Mouse (Mus musculus): Measurements from ENCODE around the gene Cd300a. TPM values are rescaled to one million over a fixed set of nuclear protein-coding genes. Genes with fewer than 3 reads are reported as not detected.
A peak's percentile ranks its signal among the peaks of the same experiment; 100 is the strongest.

Gene Cd300a
- polyA plus RNA-seq, 1 experiment, result 0.60 TPM

DNA sequence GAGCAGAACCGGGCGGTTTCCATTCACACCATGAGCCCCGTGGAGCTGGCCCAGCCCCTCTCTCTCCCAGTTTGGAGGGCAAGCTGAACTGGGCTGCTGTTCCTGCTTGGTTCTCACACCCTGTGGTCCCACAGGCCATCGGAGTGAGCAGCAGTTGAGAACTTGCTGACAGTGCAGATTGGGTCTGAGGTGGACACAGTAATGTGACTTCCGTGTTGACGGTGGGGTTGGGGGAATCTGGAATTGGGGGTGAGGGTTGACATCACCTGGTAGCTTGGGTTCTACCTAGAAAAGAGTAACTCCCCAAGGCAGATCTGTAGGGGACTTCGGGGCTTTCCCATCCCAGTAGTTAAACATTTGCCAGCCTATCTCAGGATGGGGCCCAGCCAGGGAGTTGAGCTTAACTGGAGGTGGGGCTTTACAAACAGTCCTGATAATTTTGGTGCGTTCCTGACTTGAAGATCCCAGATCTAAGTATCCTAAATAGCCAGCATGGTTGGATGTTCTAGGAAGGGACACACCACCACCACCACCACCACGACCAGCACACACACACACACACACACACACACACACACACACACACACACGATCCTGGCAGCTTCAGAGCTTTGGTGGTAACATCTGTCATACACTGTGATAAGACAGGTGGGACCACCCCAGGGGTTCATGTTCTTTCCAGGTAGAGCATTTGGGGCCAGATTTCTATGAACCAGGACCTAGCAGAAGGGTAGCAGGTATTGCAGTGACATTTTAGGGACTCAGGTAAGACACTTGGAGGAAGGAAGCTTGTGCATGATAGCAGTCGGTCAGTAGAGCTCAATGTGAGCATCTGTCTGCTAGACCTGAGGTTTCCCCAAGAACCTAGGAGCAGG lies 22.2 kb upstream of the Cd300a start:
- no peak for DNase-seq (ENCODE audit: low read depth)
- TF ChIP-seq CTCF (IDR thresholded peaks at IDR 0.05; ENCODE audit: borderline replicate concordance, extremely low read depth, insufficient read depth, insufficient read length), result no peak
- TF ChIP-seq POLR2A (IDR thresholded peaks at IDR 0.05; ENCODE audit: borderline replicate concordance, extremely low read depth, insufficient read depth, insufficient read length, poor library complexity, severe bottlenecking), result no peak

GRCm38 (mm10) chr11:114868280-114868679 lies 21.6 kb upstream of the Cd300a start:
- no peak for DNase-seq (ENCODE audit: low read depth)
- no peak for TF ChIP-seq CTCF (IDR thresholded peaks at IDR 0.05; ENCODE audit: borderline replicate concordance, extremely low read depth, insufficient read depth, insufficient read length)
- TF ChIP-seq POLR2A (IDR thresholded peaks at IDR 0.05; ENCODE audit: borderline replicate concordance, extremely low read depth, insufficient read depth, insufficient read length, poor library complexity, severe bottlenecking), result no peak

DNA sequence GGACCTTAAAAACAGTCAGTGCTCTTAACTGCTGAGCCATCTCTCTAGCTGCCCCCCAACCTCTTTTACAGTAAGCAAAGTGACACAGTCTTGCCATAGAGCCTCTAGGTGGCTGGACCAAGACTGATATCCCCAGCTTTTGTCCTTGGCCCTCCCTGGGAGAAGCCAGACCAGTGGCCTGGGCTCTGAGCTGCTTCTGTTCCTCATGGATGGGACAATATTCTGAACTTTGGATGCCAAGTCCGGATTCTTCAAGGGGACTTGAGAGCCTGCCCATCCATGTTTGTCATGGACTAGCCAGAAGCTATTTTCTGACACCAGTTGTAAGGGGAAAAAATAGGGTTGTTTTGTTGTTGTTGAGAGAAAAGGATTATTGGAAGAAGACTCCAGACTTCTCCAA lies 20.1 kb upstream of the Cd300a start:
- no peak for DNase-seq (ENCODE audit: low read depth)
- TF ChIP-seq CTCF (IDR thresholded peaks at IDR 0.05; ENCODE audit: borderline replicate concordance, extremely low read depth, insufficient read depth, insufficient read length) (no peak), POLR2A (IDR thresholded peaks at IDR 0.05; ENCODE audit: borderline replicate concordance, extremely low read depth, insufficient read depth, insufficient read length, poor library complexity, severe bottlenecking) (no peak)

- no peak for TF ChIP-seq CTCF (IDR thresholded peaks at IDR 0.05; ENCODE audit: borderline replicate concordance, extremely low read depth, insufficient read depth, insufficient read length)
- no peak for TF ChIP-seq POLR2A (IDR thresholded peaks at IDR 0.05; ENCODE audit: borderline replicate concordance, extremely low read depth, insufficient read depth, insufficient read length, poor library complexity, severe bottlenecking)
- no peak for DNase-seq (ENCODE audit: low read depth)
Measured at GRCm38 (mm10) chr11:114871540-114871939, 18.3 kb upstream of the Cd300a start.

DNA sequence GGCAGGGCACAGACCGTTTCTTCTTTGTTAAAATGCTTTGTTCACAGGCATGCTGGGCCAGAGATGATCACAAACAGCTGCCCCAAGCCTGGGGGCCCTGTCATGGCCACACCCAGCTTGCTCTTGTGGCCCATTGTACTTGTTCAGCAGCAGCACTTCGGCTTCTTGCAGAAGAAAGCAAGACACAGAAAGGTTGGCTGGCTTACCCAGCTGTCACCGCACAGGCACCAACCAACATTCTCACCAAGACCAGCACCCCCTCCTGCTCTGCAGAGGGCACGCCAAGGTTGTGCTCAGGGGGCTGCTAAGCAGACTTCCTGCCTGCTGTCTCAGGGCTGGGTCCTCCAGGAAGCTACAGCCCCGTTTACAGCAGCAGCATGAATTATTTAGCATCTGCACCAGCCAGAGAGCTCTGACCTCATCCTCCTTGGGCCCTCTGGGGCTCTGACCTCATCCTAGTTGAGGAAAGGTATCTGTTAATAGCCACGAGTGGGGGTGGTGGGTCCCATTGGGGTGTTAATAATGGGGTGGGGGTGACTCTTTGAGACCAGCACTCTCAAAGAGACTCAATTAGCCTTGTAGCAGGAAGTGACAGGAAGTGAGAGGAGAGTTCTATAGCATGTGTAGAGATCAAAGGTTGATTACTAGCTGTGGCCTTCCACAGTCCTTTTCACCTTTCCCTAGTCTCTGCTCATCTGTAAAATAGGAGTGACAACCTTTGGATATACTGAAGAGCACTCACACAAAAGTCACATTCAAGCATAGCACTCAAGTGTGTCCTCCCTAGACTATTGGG lies 16.6 kb upstream of the Cd300a start:
- TF ChIP-seq CTCF (IDR thresholded peaks at IDR 0.05; ENCODE audit: borderline replicate concordance, extremely low read depth, insufficient read depth, insufficient read length) (no peak), POLR2A (IDR thresholded peaks at IDR 0.05; ENCODE audit: borderline replicate concordance, extremely low read depth, insufficient read depth, insufficient read length, poor library complexity, severe bottlenecking) (no peak)
- DNase-seq (ENCODE audit: low read depth), result peak; percentile 40

DNA sequence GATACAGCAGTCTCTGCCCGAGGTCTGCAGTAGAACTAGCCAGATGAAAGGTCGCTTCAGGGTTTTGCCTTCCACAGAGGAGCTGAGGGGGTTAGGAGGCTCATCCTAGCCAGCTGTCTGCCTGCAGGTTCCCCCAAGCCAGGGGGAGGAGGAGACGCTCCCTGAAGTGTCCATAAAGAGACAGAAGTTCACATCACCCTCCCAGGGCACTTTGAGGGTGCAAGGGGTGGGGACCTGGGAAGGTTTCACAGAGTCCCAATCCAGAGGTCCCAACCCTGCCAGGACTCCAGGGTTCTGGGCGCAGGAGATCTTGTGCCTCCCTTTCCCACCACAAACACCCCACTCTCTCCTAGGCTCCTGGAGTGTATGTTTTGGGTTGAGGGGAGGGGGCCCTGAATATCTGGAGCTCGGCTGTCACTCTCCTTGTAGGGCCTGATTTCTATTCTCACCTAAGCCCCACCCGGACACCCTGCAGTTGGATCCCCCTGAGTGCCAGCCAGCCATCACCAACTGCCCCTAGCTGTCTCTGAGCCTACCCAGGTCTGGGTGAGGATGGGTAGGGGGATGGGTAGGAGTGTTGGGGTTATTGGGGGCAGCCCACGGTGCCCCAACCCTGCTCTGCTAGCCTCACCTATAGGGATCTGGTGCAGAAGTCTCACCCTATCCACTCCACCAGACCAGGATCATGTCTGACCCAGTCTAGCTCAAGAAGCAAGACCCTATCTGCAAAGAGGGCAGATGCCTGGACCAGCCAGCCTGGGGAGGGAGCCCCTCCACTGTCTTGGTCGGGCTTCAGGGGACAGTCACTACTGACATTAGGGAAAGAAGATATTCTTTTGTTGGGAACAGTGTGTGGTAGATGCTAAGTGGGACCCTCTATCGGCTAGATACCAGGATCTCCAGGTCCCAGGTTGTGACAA lies 15.4 kb upstream of the Cd300a start:
- no peak for DNase-seq (ENCODE audit: low read depth)
- TF ChIP-seq CTCF (IDR thresholded peaks at IDR 0.05; ENCODE audit: borderline replicate concordance, extremely low read depth, insufficient read depth, insufficient read length), result no peak
- no peak for TF ChIP-seq POLR2A (IDR thresholded peaks at IDR 0.05; ENCODE audit: borderline replicate concordance, extremely low read depth, insufficient read depth, insufficient read length, poor library complexity, severe bottlenecking)

- DNase-seq (ENCODE audit: low read depth), result no peak
- TF ChIP-seq POLR2A (IDR thresholded peaks at IDR 0.05; ENCODE audit: borderline replicate concordance, extremely low read depth, insufficient read depth, insufficient read length, poor library complexity, severe bottlenecking), result no peak
- no peak for TF ChIP-seq CTCF (IDR thresholded peaks at IDR 0.05; ENCODE audit: borderline replicate concordance, extremely low read depth, insufficient read depth, insufficient read length)
Measured at GRCm38 (mm10) chr11:114875301-114875801, 14.5 kb upstream of the Cd300a start.

- TF ChIP-seq POLR2A (IDR thresholded peaks at IDR 0.05; ENCODE audit: borderline replicate concordance, extremely low read depth, insufficient read depth, insufficient read length, poor library complexity, severe bottlenecking) (no peak), CTCF (IDR thresholded peaks at IDR 0.05; ENCODE audit: borderline replicate concordance, extremely low read depth, insufficient read depth, insufficient read length) (no peak)
- no peak for DNase-seq (ENCODE audit: low read depth)
Measured at GRCm38 (mm10) chr11:114876176-114876575, 13.7 kb upstream of the Cd300a start.

GRCm38 (mm10) chr11:114876621-114877020 lies 13.2 kb upstream of the Cd300a start:
- TF ChIP-seq POLR2A (IDR thresholded peaks at IDR 0.05; ENCODE audit: borderline replicate concordance, extremely low read depth, insufficient read depth, insufficient read length, poor library complexity, severe bottlenecking) (no peak), CTCF (IDR thresholded peaks at IDR 0.05; ENCODE audit: borderline replicate concordance, extremely low read depth, insufficient read depth, insufficient read length) (no peak)
- no peak for DNase-seq (ENCODE audit: low read depth)

- TF ChIP-seq POLR2A (IDR thresholded peaks at IDR 0.05; ENCODE audit: borderline replicate concordance, extremely low read depth, insufficient read depth, insufficient read length, poor library complexity, severe bottlenecking) (no peak), CTCF (IDR thresholded peaks at IDR 0.05; ENCODE audit: borderline replicate concordance, extremely low read depth, insufficient read depth, insufficient read length) (peak; percentile 68; the same call in 1 of the 2 replicates)
- peak; percentile 71 for DNase-seq (ENCODE audit: low read depth)
Measured at GRCm38 (mm10) chr11:114877145-114877544, 12.7 kb upstream of the Cd300a start.
